Mouse (Mus musculus) erythroblast, adult 5-6 weeks (primary cell): Measurements from ENCODE around the gene Abcc9. TPM values are rescaled to one million over a fixed set of nuclear protein-coding genes. Genes with fewer than 3 reads are reported as not detected.

Source experiments
- ATAC-seq: replicated peaks from 2 replicates; pipeline ENCODE4 v1.8.0; 2016; ENCODE audit warnings: moderate number of reproducible peaks, mild to moderate bottlenecking, moderate TSS enrichment, inconsistent platforms; ENCODE audit not compliant: poor library complexity, low FRiP score, severe bottlenecking
- total RNA-seq, 2 experiments: library from RNA; stranded (forward) in 1 of 2; stranded (reverse) in 1 of 2; fragments of 150-400 nt in 1 of 2; fragments of 200-764, 138-1000 nt in 1 of 2; gene quantifications; 2 replicates each; pipeline versions ENCODE4 v1.2.3 to v1.2.4; 2015 to 2017; ENCODE audit warnings: low replicate concordance in 2 of 2

Gene Abcc9
- total RNA-seq, 2 experiments from 2014 or later = 0.17 TPM; not detected in 1

DNA sequence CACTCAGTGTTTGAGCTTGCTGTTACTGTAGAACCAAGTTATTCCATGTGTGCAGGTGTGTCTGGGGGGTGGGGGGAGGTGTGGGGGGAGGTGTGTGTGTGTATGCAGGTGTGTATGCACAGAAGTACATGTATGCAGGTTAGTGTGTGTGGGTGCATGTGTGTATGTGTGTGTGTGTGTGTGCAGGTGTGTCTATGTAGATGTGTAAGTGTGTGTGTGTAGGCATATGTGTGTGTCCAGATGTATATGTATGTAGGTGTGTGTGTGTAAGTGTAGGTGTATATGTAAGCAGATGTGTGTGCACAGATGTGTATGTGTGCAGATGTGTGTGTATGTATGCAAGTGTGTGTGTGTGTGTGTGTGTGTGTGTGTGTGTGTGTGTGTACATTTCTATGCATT lies 66.9 kb downstream of the Abcc9 start:
- no peak for ATAC-seq

- ATAC-seq = no peak
Measured at GRCm38 (mm10) chr6:142634530-142635184, 67.5 kb downstream of the Abcc9 start.

- no peak for ATAC-seq
Measured at GRCm38 (mm10) chr6:142623351-142623750, 78.8 kb downstream of the Abcc9 start.

DNA sequence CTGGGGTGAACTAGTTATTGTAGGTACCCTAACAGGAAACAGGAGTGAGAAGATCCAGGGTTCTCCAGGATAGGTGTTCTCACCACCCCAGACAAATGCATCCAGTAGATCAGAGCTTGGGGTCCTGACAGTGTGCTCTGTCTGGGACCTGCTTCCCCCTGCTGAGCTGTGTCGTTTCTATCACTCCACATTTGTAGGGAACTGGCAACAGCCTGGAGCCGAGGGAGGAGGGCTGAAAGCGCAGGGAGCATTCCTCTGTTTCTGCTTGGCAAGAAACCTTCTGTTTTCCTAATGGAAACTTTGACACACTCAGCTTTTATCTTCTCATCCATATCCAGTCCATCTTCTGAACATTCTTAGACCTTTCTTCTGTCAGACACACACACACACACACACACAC lies 85.5 kb downstream of the Abcc9 start:
- no peak for ATAC-seq

DNA sequence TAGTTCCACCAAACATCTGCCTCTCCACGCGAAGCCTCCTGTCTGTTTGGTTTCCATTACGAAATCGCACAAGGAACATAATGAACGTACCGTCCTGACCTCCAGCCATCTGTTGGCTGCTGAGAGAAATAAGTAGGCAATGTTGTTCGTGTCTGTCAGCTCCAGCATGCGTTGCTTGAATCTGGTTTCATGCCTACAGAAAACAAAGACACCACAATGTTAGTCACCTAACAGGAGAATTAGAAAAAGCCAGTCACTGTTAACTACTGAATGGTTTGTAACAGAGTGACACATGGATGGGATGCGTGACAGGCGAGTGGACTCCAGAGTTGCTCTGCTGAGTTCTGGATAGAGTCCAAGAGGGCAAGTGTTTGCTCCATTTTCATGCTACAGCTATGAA lies 87.8 kb downstream of the Abcc9 start:
- ATAC-seq = no peak

GRCm38 (mm10) chr6:142612366-142612765 lies 89.7 kb downstream of the Abcc9 start:
- no peak for ATAC-seq

GRCm38 (mm10) chr6:142609401-142610373 lies 92.4 kb downstream of the Abcc9 start:
- no peak for ATAC-seq

- ATAC-seq = no peak
Measured at GRCm38 (mm10) chr6:142607080-142607479, 95.0 kb downstream of the Abcc9 start.

DNA sequence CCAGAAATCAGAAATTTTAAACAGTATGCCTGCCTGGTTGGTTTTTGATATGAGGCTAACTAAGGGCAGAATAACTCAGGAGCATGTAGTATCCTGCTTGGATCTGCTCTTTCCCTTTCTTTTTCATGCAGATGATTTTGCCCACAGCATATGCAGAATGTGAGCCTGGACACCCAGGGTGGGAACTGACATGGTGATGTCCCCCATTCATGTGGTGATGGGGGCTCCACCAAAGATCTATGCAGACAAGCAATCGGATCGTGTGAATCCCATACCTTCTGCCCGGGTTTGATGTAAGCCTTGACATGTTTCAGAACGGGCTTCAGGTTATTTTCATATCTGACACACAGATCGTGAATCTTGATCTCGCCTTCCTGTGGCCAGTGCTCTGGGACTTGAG lies 99.3 kb downstream of the Abcc9 start:
- no peak for ATAC-seq

- ATAC-seq = no peak
Measured at GRCm38 (mm10) chr6:142578831-142579230, 123.3 kb downstream of the Abcc9 start.

GRCm38 (mm10) chr6:142577801-142578200 lies 124.3 kb downstream of the Abcc9 start:
- ATAC-seq = no peak

GRCm38 (mm10) chr6:142572876-142573275 lies 129.2 kb downstream of the Abcc9 start:
- no peak for ATAC-seq

DNA sequence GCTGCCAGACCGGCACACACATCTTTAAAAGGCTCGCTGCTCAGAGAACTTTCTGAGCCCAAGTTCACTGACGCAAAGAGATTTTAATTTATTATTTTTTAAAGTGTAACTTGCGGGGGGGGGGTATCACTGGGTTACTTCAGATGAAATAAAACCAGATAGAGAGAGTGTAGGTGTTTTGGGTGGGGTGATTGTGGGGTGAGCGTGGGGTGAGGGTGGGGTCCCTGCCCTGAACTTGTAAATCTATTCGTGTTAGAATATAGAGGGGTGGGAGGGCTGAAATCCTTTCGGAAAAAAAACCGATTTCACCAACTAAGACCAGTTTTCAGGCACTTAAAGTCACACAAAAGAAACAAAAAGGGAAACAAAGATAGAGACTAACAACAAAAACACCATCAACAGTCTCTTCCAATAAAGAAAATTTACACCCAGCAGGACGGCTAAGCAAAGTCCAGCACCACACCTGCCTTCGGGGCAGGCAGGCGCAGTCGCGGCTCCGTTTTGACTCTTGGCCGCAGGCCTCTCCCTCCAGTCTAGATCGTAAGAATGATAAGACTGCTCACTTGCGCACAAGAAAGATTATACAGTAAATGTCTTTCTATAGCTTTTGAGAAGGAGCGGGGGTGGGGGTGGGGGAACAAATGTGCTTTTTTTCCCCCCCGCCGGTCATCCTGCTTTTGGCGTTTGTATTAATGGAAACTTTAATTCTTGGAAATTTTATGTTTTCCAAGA lies 130.3 kb downstream of the Abcc9 start:
- no peak for ATAC-seq

- no peak for ATAC-seq
Measured at GRCm38 (mm10) chr6:142571055-142571618, 131.0 kb downstream of the Abcc9 start, which contains the start of gene Kcnj8. Gene Kcnj8, minus strand, starts transcription at chr6:142571614.

- ATAC-seq = no peak
Measured at GRCm38 (mm10) chr6:142570046-142570770, 131.9 kb downstream of the Abcc9 start.

DNA sequence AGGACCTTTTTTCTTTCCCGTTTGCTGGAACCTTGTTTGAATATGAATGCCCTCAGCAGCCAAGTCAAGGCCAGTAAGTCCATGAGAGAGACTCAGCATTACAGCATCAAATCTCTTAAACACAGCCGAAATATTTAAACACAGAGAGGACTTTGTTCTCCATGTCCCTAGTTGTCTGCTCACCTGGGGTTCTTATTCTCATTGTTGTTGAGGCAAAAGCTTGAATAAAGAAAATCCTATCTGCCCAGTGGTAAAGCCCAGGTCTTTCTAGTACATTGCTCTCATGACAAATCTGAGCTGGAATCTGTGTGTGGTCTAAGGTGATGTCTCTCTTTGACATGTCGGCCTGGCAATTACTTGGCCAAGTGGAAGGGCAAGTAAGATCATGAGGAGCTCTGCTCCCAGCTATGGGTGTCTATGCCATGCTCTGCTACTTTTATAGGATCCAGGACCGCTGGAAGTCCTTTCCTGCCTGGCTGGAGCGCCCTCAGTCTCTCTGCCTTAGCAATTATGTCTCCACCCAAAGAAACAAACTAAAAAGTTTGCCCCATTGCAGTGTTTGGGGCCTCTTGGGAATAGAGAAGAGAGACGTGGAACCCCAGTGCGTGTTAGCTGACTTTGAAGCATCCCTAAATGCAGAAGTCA lies 133.3 kb downstream of the Abcc9 start:
- ATAC-seq = no peak

DNA sequence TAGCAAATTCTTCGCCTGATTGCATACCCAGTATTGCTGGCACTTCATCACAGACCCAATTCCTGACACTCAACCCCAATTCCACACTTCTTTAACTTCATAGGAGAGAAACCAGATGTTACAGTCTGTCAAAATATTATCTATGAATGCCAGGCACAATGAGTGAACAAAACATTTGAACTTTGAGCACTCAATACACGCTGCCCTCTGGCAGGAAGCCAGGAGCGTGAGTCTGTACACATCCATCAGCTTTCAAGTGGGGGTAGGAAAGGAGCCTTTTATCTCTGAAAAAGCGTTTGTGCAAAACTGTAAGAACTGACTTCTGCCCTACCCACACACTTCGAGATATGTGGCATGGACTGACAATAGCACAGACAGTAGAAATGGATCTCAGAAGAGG lies 134.7 kb downstream of the Abcc9 start:
- no peak for ATAC-seq

- no peak for ATAC-seq
Measured at GRCm38 (mm10) chr6:142564746-142565145, 137.4 kb downstream of the Abcc9 start.

DNA sequence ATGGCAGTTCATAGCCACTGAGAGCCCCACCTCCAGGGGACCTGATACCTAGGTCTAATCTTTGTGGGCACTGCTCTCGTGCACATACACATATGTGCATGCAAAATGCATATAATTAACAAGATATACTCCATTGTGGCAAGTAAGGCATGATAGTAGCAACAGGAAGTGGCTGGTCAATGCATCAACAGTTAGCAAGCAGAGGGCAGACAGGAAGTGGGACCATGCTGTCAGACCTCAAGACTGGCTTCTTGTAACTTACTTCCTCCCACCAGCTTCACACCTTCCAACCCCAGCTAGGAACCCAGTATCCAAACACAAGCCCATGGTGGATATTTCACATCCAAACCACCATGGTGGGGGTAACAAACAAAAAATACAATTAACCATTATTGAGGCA lies 141.0 kb downstream of the Abcc9 start:
- no peak for ATAC-seq
